Mouse (Mus musculus) Patski (cell line): ENCODE data around the gene Tbce. TPM values are rescaled to one million over a fixed set of nuclear protein-coding genes. Genes with fewer than 3 reads are reported as not detected.
A peak's percentile ranks its signal among the peaks of the same experiment; 100 is the strongest.
"Not testable (repeated sequence)": the region's sequence is repeated elsewhere in the genome, so short reads cannot be mapped to it uniquely, and the experiment has no call there.

Experiments used
- ATAC-seq: fragments of 100-300 bp; one replicate; pipeline ENCODE4 v1.8.0; 2021
- CTCF ChIA-PET: fragments of 350-600 bp; sonication (Branson Sonifier 250); formaldehyde crosslinking; loops from one replicate; lab custom pipeline; 2022; ENCODE audit warnings: inconsistent platforms; lab: Charles Lee
- POLR2A ChIA-PET: fragments of 350-600 bp; sonication (Branson Sonifier 250); formaldehyde crosslinking; loops from one replicate; lab custom pipeline; 2022; ENCODE audit warnings: antibody characterized with exemption, inconsistent platforms; lab: Charles Lee
- DNase-seq: peaks from one replicate; pipeline ENCODE4 v3.0.0-alpha.2; 2011; ENCODE audit warnings: low read depth, low spot score
- H3K27me3 ChIP-seq: fragments of 371-371 bp; one replicate; pipeline ENCODE4 v1.5.1; 2021
- CTCF ChIP-seq: fragments of 100-300 bp; IDR thresholded peaks from one replicate; pipeline ENCODE4 v1.5.1; 2021
- in situ Hi-C: fragments of 300-500 bp; cut with MboI; formaldehyde crosslinking; loops from 3 replicates; pipeline ENCODE4 v1.11.1; 2018; ENCODE audit warnings: low pct_unique_long_range_greater_than_20kb, mixed read lengths
- polyA plus RNA-seq: library from polyadenylated mRNA; unstranded; gene quantifications from one replicate; pipeline ENCODE4 v1.2.3, GENCODE M21; 2021

Gene Tbce
- polyA plus RNA-seq, 1 experiment from 2014 or later: 45.0 TPM

DNA sequence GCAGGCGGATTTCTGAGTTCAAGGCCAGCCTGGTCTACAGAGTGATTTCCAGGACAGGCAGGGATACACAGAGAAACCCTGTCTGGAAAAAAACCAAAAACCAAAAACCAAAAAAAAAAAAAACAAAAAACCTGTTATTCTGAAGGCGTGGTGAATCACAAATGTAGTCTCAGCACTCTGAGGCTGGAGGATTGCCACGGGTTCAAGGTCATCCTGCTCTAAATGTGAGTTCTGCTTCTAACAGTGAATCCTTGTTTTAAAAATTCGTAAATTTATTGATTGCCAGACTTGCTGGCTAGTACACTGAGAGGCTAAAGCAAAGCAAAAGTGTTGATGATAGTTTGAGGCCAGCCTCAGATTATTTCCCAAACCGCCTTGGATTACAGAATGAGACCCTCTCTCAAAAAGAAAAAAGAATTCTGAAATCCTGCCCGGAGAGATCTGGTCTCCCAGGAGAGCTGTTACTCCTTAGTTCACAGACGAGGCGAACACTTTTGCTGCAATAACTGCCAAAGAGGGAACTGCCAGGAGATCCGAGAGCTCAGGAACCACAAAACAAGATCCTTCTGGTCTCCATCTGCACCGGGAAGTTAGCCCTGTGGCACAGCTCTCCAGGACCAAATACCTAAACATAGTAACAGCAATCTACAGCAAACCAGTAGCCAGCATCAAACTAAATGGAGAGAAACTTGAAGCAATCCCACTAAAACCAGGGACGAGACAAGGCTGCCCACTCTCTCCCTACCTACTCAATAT lies 3.4 kb downstream of the Tbce start:
- no peak for DNase-seq
- ChIA-PET CTCF (no interaction called here), POLR2A (no interaction called here)
- in situ Hi-C loops: no loop called here
- H3K27me3 ChIP-seq: no peaks in the 10 kb centered on the region
- no peak for ATAC-seq
- no peak for TF ChIP-seq CTCF

DNA sequence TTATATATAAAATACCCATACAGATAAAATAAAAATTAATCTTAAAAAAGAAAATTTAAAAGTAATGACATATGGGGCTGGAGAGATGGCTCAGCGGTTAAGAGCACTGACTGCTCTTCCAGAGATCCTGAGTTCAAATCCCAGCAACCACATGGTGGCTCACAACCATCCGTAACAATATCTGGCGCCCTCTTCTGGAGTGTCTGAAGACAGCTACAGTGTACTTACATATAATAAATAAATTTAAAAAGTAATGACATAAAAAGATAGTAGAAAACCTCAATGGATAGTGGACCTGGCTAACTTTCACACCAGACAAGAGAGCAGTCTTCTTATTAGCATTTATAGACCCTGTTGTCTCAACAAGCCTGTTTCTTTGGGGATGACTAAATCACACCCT lies 4.1 kb downstream of the Tbce start:
- DNase-seq, ATAC-seq, CTCF ChIA-PET, H3K27me3 ChIP-seq, POLR2A ChIA-PET, in situ Hi-C loops: not testable (repeated sequence)
- TF ChIP-seq CTCF: peak; percentile 51

DNA sequence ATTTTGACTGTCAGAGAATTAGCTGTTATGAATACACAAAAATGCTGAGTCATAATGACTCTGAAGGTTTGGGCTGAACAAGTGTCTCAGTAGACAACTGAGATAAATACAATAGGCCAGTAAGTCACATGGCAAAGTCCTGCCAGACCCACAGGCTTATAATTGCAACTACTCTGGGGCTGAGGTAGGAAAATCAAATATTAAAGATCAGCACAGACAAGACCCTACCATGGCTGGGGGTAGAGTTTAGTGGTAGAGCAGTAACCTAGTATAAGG lies 5.4 kb downstream of the Tbce start:
- in situ Hi-C loops: no loop called here
- no peaks in the 10 kb centered on the region for H3K27me3 ChIP-seq
- no peak for ATAC-seq
- no peak for DNase-seq
- POLR2A ChIA-PET: no interaction called here
- CTCF ChIA-PET: interaction anchor here (1.0 kb wide), 1 partner anchor 28 kb away, joined by 4 read pairs; no protein-coding TSS in a partner anchor
- TF ChIP-seq CTCF: no peak

DNA sequence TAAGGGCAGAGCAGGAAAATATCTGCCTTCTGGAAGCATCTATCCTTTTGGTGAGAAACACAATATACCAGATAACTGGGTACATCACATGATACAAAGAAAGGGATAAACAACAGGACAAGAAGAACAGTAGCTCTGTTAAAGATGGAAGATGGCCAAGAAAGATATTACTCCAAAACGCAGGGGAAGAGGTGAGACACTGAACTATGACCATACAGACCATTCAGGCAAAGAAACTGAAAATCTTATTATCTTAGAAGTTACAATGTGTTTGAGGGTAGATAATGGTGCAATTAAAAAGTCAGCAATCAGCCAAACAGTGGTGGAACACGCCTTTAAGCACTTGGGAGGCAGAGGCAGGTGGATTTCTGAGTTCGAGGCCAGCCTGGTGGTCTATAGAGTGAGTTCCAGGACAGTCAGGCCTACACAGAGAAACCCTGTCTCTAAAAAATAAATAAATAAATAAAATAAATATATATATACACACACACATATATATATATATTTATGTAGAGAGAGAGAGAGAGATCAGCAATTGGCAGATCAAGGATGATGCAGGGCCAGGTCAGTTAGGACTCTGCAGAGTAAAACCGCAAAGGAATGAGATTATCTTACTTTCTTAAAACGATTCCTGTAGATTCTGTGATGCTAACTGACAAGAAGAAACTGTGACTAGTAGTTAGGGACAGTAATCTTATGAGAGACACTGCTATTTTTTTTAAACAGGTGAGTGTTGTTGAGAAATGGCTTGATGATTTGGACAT lies 5.9 kb downstream of the Tbce start:
- ATAC-seq (no peak), DNase-seq (no peak)
- no peaks in the 10 kb centered on the region for H3K27me3 ChIP-seq
- no peak for TF ChIP-seq CTCF
- in situ Hi-C loops: no loop called here
- ChIA-PET POLR2A (no interaction called here), CTCF (interaction anchor here (1.0 kb wide), 1 partner anchor 28 kb away, joined by 4 read pairs; no protein-coding TSS in a partner anchor)

DNA sequence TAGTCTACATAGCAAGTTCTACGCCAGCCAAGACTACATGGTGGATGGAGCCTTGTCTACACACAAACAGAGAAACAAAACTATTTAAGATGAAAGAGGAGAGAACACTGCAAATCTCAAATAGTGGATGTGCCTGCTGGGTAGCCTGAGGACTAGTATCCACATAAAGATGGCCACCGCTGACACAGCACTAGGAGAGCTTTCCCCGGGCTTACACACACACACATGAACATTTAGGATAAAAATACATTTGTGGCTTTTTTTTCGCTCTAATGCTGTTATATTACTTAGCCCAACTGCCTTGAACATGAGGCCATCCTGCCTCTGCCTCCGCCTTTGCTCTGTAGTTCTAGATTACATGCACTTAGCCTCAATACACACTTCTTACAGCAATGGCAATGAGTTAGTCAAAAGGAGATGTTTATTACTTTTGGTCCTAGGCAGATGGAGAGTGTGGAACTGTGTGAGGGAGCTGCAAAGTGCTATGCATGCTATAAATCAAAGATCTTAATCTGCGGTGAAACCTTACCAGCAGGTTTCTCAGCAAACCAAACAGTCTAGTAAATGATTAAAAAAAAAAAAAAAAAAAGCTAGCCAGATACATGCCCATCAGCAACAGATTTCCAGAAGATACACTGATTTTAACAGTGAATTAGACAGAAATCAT lies 13.2 kb downstream of the Tbce start:
- DNase-seq (no peak), ATAC-seq (no peak)
- POLR2A ChIA-PET: interaction anchor here (0.6 kb wide), 1 partner anchor 1255 kb away, joined by 3 read pairs; no protein-coding TSS in a partner anchor
- CTCF ChIA-PET: interaction anchor here (1.0 to 1.9 kb wide), 2 partner anchors 9 to 12 kb away, joined by 3 to 5 read pairs; no protein-coding TSS in a partner anchor
- in situ Hi-C loops: no loop called here
- TF ChIP-seq CTCF: no peak
- no peaks in the 10 kb centered on the region for H3K27me3 ChIP-seq

DNA sequence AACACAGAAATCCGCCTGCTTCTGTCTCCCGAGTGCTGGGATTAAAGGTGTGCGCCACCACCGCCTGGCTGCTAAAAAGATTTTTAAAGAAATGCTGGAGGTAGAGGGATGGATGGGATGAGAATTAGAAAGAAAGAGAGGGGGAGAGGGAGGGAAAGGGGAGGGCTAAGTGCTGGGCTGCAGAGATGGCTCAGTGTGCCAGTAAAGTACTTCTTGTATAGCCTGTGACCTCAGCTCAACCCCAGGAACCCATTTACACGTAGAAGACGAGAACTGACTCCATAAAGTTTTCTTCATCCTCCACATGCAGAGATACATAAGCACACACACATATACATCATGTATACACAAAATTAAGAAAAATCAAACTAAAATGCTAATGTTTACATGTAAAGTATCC lies 13.9 kb downstream of the Tbce start:
- ChIA-PET CTCF (interaction anchor here (1.0 to 1.9 kb wide), 2 partner anchors 8 to 12 kb away, joined by 3 to 5 read pairs; no protein-coding TSS in a partner anchor), POLR2A (no interaction called here)
- no peak for ATAC-seq

DNA sequence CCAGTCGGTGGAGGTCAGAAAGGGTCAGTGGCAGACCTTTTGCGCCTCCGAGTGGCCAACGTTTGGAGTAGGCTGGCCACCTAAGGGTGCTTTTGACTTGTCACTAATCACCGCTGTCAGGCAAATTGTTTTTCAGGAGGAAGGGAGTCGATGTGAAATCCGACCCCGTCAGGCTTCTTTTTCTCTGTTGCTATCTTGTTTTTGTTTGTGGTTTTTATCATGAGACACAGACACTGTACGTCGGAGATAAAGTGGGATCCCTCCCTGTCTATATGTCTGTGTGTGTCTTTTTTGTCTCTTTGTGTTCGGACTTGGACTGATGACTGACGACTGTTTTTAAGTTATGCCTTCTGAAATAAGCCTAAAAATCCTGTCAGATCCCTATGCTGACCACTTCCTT lies 18.0 kb downstream of the Tbce start:
- in situ Hi-C loops, CTCF ChIA-PET: not testable (repeated sequence)

More for the DNA sequence above, 13.9 kb downstream of the Tbce start:
- no peaks in the 10 kb centered on the region for H3K27me3 ChIP-seq
- in situ Hi-C loops: no loop called here
- DNase-seq: no peak
- no peak for TF ChIP-seq CTCF

DNA sequence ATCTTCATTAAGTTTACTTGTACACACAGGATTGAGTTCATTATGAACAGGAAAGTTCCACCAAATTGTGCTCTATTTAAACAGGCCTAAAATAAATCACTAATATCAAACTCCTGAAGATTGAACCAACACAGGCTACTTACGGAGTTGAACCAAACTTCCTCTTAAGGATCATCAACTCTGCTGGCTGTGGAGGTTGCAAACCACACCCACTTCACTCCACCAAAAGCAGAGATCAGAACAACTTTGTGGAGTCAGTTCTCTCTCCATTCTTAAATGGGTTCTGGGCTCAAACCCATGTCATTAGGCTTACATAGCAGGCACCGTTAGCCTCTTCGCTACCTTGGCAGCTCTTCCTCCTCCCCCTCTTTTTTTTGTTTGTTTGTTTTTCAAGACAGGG lies 20.6 kb downstream of the Tbce start:
- in situ Hi-C loops: no loop called here
- no peak for TF ChIP-seq CTCF
- no peaks in the 10 kb centered on the region for H3K27me3 ChIP-seq
- ATAC-seq (no peak), DNase-seq (no peak)
- ChIA-PET CTCF (no interaction called here), POLR2A (no interaction called here)

More for the DNA sequence above, 18.0 kb downstream of the Tbce start:
- ATAC-seq, H3K27me3 ChIP-seq, DNase-seq, POLR2A ChIA-PET: not testable (repeated sequence)

DNA sequence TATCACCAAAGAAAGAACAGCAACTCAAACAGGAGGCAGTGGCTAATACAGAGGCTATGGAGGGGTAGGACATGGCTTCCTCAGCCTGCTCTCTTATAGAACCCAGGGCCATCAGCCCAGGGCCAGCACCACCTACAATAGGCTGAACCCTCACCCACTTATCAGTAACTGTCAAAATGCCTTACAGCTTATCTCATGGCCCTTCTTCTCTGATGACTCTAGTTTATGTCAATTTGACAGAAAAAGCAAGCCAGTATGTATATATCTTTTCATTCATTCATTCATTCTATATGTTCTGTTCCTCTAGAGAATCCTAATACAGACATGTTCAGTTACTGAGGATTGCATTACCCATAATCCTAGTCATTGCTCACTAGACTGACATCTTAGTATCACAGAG lies 21.2 kb downstream of the Tbce start:
- no peaks in the 10 kb centered on the region for H3K27me3 ChIP-seq
- in situ Hi-C loops: no loop called here
- TF ChIP-seq CTCF: no peak
- ChIA-PET CTCF (interaction anchor here (0.9 kb wide), 1 partner anchor 14 kb away, joined by 3 read pairs; no protein-coding TSS in a partner anchor), POLR2A (no interaction called here)
- DNase-seq: no peak
- ATAC-seq: no peak

DNA sequence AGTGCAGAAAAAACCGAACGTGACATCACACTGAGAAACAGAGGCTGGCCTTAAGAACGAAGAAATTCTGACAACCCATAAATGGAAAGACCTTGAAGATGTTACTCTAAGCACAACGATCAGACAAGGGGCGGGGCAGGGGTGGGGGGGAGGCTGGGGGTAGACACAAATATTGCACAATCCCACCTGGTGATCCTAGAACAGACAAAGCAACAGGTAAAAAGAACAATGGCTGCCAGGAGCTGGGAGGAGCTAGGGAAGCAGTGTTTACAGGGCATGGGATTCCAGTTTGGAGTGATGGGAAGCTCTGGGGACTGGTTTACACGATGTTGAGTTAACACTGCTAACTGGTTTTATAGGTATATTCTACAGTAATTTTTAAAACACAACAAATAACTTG lies 23.8 kb downstream of the Tbce start:
- DNase-seq (no peak), ATAC-seq (no peak)
- no peak for TF ChIP-seq CTCF
- in situ Hi-C loops: no loop called here
- ChIA-PET CTCF (interaction anchor here (1.4 kb wide), 1 partner anchor 39 kb away, joined by 3 read pairs; no protein-coding TSS in a partner anchor), POLR2A (no interaction called here)
- H3K27me3 ChIP-seq: no peaks in the 10 kb centered on the region
